Mouse (Mus musculus): ENCODE measurements around the gene Celf6.

The Celf6 gene

GRCm38 (mm10) chr9:59577844-59578504 is at the start of gene Celf6:
TSS of gene Celf6 (plus strand) at chr9:59577917.
- DNase-seq (ENCODE audit: low spot score in 2 of 2) = peak; percentile 34 to 71

GRCm38 (mm10) chr9:59528274-59528673 is 49.4 kb upstream of the Celf6 start:
- DNase-seq (ENCODE audit: low spot score in 2 of 2) = no peak

GRCm38 (mm10) chr9:59531645-59532044 is 46.1 kb upstream of the Celf6 start:
- no peak for DNase-seq (ENCODE audit: low spot score in 2 of 2)

GRCm38 (mm10) chr9:59533422-59533821 is 44.3 kb upstream of the Celf6 start:
- DNase-seq (ENCODE audit: low spot score in 2 of 2) = no peak

GRCm38 (mm10) chr9:59533889-59534288 is 43.8 kb upstream of the Celf6 start:
- DNase-seq (ENCODE audit: low spot score in 2 of 2) = no peak

- no peak for DNase-seq (ENCODE audit: low spot score in 2 of 2)
Observed at GRCm38 (mm10) chr9:59537651-59538050, 40.1 kb upstream of the Celf6 start.

- DNase-seq (ENCODE audit: low spot score in 2 of 2) = peak; percentile 47 to 75
Observed at GRCm38 (mm10) chr9:59539441-59540137, 38.1 kb upstream of the Celf6 start, which contains the start of the genes Hexa and Tmem202. TSS of gene Hexa (plus strand) at chr9:59539540. TSS of gene Tmem202 (minus strand) at chr9:59539847.

- no peak for DNase-seq (ENCODE audit: low spot score in 2 of 2)
Observed at GRCm38 (mm10) chr9:59541617-59542016, 36.1 kb upstream of the Celf6 start.

GRCm38 (mm10) chr9:59542766-59543324 is 34.9 kb upstream of the Celf6 start:
- DNase-seq (ENCODE audit: low spot score in 2 of 2) = no peak

- DNase-seq (ENCODE audit: low spot score in 2 of 2) = no peak
Observed at GRCm38 (mm10) chr9:59544739-59545138, 33.0 kb upstream of the Celf6 start.

GRCm38 (mm10) chr9:59547869-59548268 is 29.8 kb upstream of the Celf6 start:
- DNase-seq (ENCODE audit: low spot score in 2 of 2) = no peak

GRCm38 (mm10) chr9:59548961-59549487 is 28.7 kb upstream of the Celf6 start:
- DNase-seq (ENCODE audit: low spot score in 2 of 2) = no peak

- DNase-seq (ENCODE audit: low spot score in 2 of 2) = no peak
Observed at GRCm38 (mm10) chr9:59550077-59550476, 27.6 kb upstream of the Celf6 start.

- no peak for DNase-seq (ENCODE audit: low spot score in 2 of 2)
Observed at GRCm38 (mm10) chr9:59551017-59551416, 26.7 kb upstream of the Celf6 start.

GRCm38 (mm10) chr9:59551620-59552031 is 26.1 kb upstream of the Celf6 start:
- DNase-seq (ENCODE audit: low spot score in 2 of 2) = no peak

GRCm38 (mm10) chr9:59552610-59553009 is 25.1 kb upstream of the Celf6 start:
- no peak for DNase-seq (ENCODE audit: low spot score in 2 of 2)

GRCm38 (mm10) chr9:59553719-59554118 is 24.0 kb upstream of the Celf6 start:
- DNase-seq (ENCODE audit: low spot score in 2 of 2) = no peak

- DNase-seq (ENCODE audit: low spot score in 2 of 2) = peak; percentile 50 to 84
Observed at GRCm38 (mm10) chr9:59565600-59565999, 12.1 kb upstream of the Celf6 start.

- DNase-seq (ENCODE audit: low spot score in 2 of 2) = peak in 1 of 2 experiments; percentile 68
Observed at GRCm38 (mm10) chr9:59567111-59567510, 10.6 kb upstream of the Celf6 start.

GRCm38 (mm10) chr9:59571852-59572251 is 5.9 kb upstream of the Celf6 start:
- DNase-seq (ENCODE audit: low spot score in 2 of 2) = no peak

- DNase-seq (ENCODE audit: low spot score in 2 of 2) = no peak
Observed at GRCm38 (mm10) chr9:59577401-59577800, 316 bp upstream of the Celf6 start.

- no peak for DNase-seq (ENCODE audit: low spot score in 2 of 2)
Observed at GRCm38 (mm10) chr9:59578505-59578867, 769 bp downstream of the Celf6 start.

- peak; percentile 23 to 67 for DNase-seq (ENCODE audit: low spot score in 2 of 2)
Observed at GRCm38 (mm10) chr9:59584871-59585308, 7.2 kb downstream of the Celf6 start.

Measured in spleen, postnatal 10 days (tissue).